Mouse (Mus musculus): ENCODE measurements around the gene Nfkbil1. TPM values are rescaled to one million over a fixed set of nuclear protein-coding genes. Genes with fewer than 3 reads are reported as not detected.
"Not testable (repeated sequence)": the region's sequence is repeated elsewhere in the genome, so short reads cannot be mapped to it uniquely, and the experiment has no call there.

The Nfkbil1 gene
- polyA plus RNA-seq, 1 experiment from 2014 or later, result 11.2 TPM

DNA sequence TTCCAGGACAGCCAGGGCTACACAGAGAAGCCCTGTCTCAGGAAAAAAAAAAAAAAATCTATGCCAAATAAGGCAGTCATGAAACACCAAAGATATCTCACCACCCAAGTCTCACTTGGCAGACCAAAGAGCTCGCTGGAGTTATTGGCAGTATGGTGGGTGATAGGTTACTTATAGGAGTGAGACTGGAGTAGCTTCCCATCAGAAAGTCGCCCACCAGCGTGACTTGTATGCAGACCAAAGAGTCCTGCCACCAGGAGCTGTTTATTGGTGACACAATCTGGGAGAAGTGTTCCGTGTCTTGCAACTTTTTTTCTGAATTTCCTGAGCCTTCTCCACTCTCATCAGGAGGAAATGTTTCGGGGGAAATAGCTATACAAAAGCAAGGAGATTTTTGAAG lies 4.1 kb upstream of the Nfkbil1 start:
- TF ChIP-seq EP300 (IDR thresholded peaks at IDR 0.05), result no peak
- TF ChIP-seq CTCF (IDR thresholded peaks at IDR 0.05), result no peak
- 77% methylated on average over 5 of the region's 5 CpGs for WGBS
- Histone ChIP-seq H3K9ac (replicated peaks; ENCODE audit: low read depth) (no peak overlapping the region), H3K27ac (ENCODE audit: low read length) (no peak overlapping the region), H3K9me3 (ENCODE audit: low read length) (no peaks in the 10 kb centered on the region), H3K4me2 (replicated peaks; ENCODE audit: low read depth, low read length) (no peak overlapping the region), H3K27me3 (replicated peaks; ENCODE audit: insufficient read depth, low read length) (no peaks in the 10 kb centered on the region), H3K4me1 (ENCODE audit: insufficient read depth, low read depth, low read length) (peaks cover 16% of the 10 kb centered on the region), H3K4me3 (ENCODE audit: low read depth, low read length) (no peak overlapping the region), H3K36me3 (ENCODE audit: insufficient read depth, low read length) (peaks cover 10% of the 10 kb centered on the region; the same call in 1 of the 2 replicates)
- no peak for ATAC-seq
- DNase-seq (ENCODE audit: low spot score), result no peak

DNA sequence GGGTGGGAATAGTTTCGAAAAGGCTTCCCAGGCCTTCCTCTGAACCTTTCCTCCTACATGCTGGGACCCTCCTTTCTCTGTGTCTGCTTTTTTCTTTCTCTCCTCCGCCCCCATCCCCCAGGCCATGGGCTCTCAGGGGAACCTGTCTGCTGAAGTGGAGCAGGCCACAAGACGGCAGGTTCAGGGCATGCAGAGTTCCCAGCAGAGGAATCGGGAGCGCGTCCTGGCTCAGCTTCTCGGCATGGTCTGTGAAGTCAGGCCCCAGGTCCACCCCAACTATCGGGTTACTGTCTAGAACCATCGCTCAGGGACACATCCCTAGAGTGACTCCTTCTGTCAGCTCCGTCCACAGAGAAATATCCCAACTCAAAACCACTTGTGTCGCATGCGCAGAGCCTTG lies 1.9 kb upstream of the Nfkbil1 start:
- H3K9ac ChIP-seq (replicated peaks; ENCODE audit: low read depth), result no peak overlapping the region
- peaks cover 7% of the 10 kb centered on the region; the same call in 1 of the 2 replicates for H3K4me1 ChIP-seq (ENCODE audit: insufficient read depth, low read depth, low read length)
- WGBS, result 87% methylated on average over 12 of the region's 12 CpGs
- no peak overlapping the region for H3K27ac ChIP-seq (ENCODE audit: low read length)
- no peaks in the 10 kb centered on the region for H3K27me3 ChIP-seq (replicated peaks; ENCODE audit: insufficient read depth, low read length)
- TF ChIP-seq CTCF (IDR thresholded peaks at IDR 0.05) (no peak), EP300 (IDR thresholded peaks at IDR 0.05) (no peak)
- no peaks in the 10 kb centered on the region for H3K36me3 ChIP-seq (ENCODE audit: insufficient read depth, low read length)
- H3K9me3 ChIP-seq (ENCODE audit: low read length), result no peaks in the 10 kb centered on the region
- no peak overlapping the region for H3K4me2 ChIP-seq (replicated peaks; ENCODE audit: low read depth, low read length)
- no peak for ATAC-seq
- no peak for DNase-seq (ENCODE audit: low spot score)
- no peak overlapping the region for H3K4me3 ChIP-seq (ENCODE audit: low read depth, low read length)

DNA sequence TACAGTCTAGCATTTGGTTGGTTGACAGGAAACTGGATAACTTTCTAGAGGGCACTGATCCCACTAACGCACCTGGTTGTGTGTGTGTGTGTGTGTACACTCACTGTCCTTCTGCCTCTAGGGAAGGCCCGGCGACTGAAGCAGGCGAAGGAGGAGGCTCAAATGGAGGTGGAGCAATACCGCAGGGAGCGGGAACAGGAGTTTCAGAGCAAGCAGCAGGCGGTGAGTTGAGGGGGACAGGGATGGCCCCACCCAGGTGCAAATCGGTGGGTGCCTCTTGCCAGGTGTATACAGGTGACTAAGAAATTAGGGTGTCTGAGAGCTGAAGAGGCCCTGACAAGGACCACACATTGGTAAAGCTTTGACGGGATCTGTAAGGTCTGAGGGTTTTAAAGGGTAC lies 1.4 kb upstream of the Nfkbil1 start:
- Histone ChIP-seq H3K4me2 (replicated peaks; ENCODE audit: low read depth, low read length) (no peak overlapping the region), H3K9me3 (ENCODE audit: low read length) (no peaks in the 10 kb centered on the region), H3K36me3 (ENCODE audit: insufficient read depth, low read length) (no peaks in the 10 kb centered on the region), H3K4me1 (ENCODE audit: insufficient read depth, low read depth, low read length) (peaks cover 11% of the 10 kb centered on the region; the same call in 1 of the 2 replicates), H3K9ac (replicated peaks; ENCODE audit: low read depth) (no peak overlapping the region), H3K27ac (ENCODE audit: low read length) (no peak overlapping the region), H3K4me3 (ENCODE audit: low read depth, low read length) (no peak overlapping the region), H3K27me3 (replicated peaks; ENCODE audit: insufficient read depth, low read length) (no peaks in the 10 kb centered on the region)
- 73% methylated on average over 9 of the region's 9 CpGs for WGBS
- no peak for ATAC-seq
- DNase-seq (ENCODE audit: low spot score), result no peak
- TF ChIP-seq EP300 (IDR thresholded peaks at IDR 0.05) (no peak), CTCF (IDR thresholded peaks at IDR 0.05) (no peak)

DNA sequence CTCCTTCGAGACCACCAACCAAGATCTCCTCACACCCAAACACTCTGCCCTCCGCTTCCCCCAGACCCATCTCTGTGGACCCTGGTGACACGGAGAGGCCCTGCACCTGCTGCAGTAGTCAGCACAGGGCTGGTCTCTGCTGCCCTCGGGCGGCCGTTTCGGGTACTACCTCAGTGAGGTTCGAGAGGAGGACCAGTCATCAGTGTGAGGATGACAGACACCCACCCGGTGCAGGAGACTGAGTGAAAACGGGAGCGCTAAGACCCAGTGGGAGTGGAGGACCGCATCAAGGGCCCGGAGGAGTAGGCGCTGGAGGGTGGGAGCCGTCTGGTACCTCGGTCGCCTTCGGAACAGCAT lies 776 bp upstream of the Nfkbil1 start:
- H3K4me3 ChIP-seq (ENCODE audit: low read depth, low read length), result peak overlapping the region; percentile 55
- 0% methylated on average over 18 of the region's 18 CpGs for WGBS
- DNase-seq (ENCODE audit: low spot score), result peak; percentile 85
- H3K36me3 ChIP-seq (ENCODE audit: insufficient read depth, low read length), result no peaks in the 10 kb centered on the region
- H3K9ac ChIP-seq (replicated peaks; ENCODE audit: low read depth), result peak overlapping the region; percentile 68; the same call in 1 of the 2 replicates
- peaks cover 13% of the 10 kb centered on the region; the same call in 1 of the 2 replicates for H3K4me1 ChIP-seq (ENCODE audit: insufficient read depth, low read depth, low read length)
- peak; percentile 67 for ATAC-seq
- H3K9me3 ChIP-seq (ENCODE audit: low read length), result no peaks in the 10 kb centered on the region
- no peaks in the 10 kb centered on the region for H3K27me3 ChIP-seq (replicated peaks; ENCODE audit: insufficient read depth, low read length)
- peak overlapping the region; percentile 95 for H3K27ac ChIP-seq (ENCODE audit: low read length)
- TF ChIP-seq CTCF (IDR thresholded peaks at IDR 0.05), result peak; percentile 99
- no peak for TF ChIP-seq EP300 (IDR thresholded peaks at IDR 0.05)
- peak overlapping the region; percentile 63 for H3K4me2 ChIP-seq (replicated peaks; ENCODE audit: low read depth, low read length)

DNA sequence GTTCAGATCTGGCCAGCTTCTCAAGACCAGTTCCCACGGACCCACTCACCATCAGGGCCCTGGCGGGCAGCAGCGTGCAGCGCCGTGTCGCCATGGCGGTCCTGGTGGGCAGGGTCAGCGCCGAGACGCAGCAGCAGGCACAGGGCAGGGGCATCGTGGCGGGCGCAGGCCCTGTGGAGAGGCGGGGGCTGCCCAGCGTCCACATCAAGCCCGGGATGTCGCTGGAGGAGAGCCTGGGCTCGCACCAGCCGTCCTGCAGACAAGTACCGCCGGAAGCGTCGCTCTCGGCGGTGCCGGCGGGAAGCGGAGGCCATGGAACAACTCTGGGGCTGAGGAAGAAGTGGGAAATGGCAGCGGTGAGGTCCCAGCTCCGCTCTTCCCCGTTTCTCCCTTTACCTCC lies 689 bp downstream of the Nfkbil1 start:
- Histone ChIP-seq H3K9ac (replicated peaks; ENCODE audit: low read depth) (peak overlapping the region; percentile 68), H3K4me1 (ENCODE audit: insufficient read depth, low read depth, low read length) (peaks cover 6% of the 10 kb centered on the region; the same call in 1 of the 2 replicates), H3K36me3 (ENCODE audit: insufficient read depth, low read length) (no peaks in the 10 kb centered on the region; the same call in 1 of the 2 replicates), H3K27ac (ENCODE audit: low read length) (peak overlapping the region; percentile 95), H3K4me3 (ENCODE audit: low read depth, low read length) (peak overlapping the region; percentile 55), H3K27me3 (replicated peaks; ENCODE audit: insufficient read depth, low read length) (no peaks in the 10 kb centered on the region), H3K9me3 (ENCODE audit: low read length) (no peaks in the 10 kb centered on the region), H3K4me2 (replicated peaks; ENCODE audit: low read depth, low read length) (peak overlapping the region; percentile 63)
- 8% methylated on average over 31 of the region's 31 CpGs for WGBS
- DNase-seq (ENCODE audit: low spot score) (peak; percentile 70), ATAC-seq (peak; percentile 27)
- TF ChIP-seq CTCF (IDR thresholded peaks at IDR 0.05), result peak; percentile 17; the same call in 1 of the 2 replicates
- TF ChIP-seq EP300 (IDR thresholded peaks at IDR 0.05), result no peak

DNA sequence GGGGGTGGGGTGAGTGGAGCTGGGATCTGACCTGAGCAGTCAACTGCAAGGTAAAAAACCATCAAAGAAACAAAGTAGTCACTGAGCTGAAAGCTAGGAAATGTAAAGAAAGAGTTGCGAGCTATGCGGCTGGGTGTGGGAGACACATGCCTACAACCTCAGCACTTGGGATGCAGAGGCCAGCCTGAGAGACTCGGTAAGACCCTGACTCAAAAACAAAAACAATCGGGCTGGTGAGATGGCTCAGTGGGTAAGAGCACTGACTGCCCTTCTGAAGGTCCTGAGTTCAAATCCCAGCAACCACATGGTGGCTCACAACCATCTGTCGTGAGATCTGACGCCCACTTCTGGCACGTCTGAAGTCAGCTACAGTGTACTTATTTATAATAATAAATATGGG lies 1.5 kb downstream of the Nfkbil1 start:
- ATAC-seq, result not testable (repeated sequence)
- 61% methylated on average over 7 of the region's 7 CpGs for WGBS

More for the DNA sequence above, 1.5 kb downstream of the Nfkbil1 start:
- not testable (repeated sequence) for H3K4me3 ChIP-seq (ENCODE audit: low read depth, low read length); H3K9ac ChIP-seq (replicated peaks; ENCODE audit: low read depth); DNase-seq (ENCODE audit: low spot score); H3K27me3 ChIP-seq (replicated peaks; ENCODE audit: insufficient read depth, low read length); H3K36me3 ChIP-seq (ENCODE audit: insufficient read depth, low read length); H3K9me3 ChIP-seq (ENCODE audit: low read length); H3K4me1 ChIP-seq (ENCODE audit: insufficient read depth, low read depth, low read length)
- Histone ChIP-seq H3K4me2 (replicated peaks; ENCODE audit: low read depth, low read length) (peak overlapping the region; percentile 63; the same call in 1 of the 2 replicates), H3K27ac (ENCODE audit: low read length) (peak overlapping the region; percentile 71)
